ENCODE assay signal across 8 mouse cellular contexts in genomic region chr11:60953803-60954202, GRCm38 (mm10). TPM values are rescaled to one million over a fixed set of nuclear protein-coding genes. Genes with fewer than 3 reads are reported as not detected.
DNase-seq lines count a peak whose midpoint lies in the region; ATAC-seq and TF ChIP-seq lines count a peak whose summit lies in the region.

No protein-coding gene starts in this region.

- TF ChIP-seq CTCF in ES-Bruce4 (IDR thresholded peaks at IDR 0.05; ENCODE audit: low read depth, low read length), result peak; percentile 81
- TF ChIP-seq CTCF in cerebellum, adult 2 months (IDR thresholded peaks at IDR 0.05; ENCODE audit: borderline replicate concordance, insufficient read depth, low read depth, low read length), result peak; percentile 92
- TF ChIP-seq CTCF in forebrain, postnatal 0 days (IDR thresholded peaks at IDR 0.05; ENCODE audit: low read depth), result peak; percentile 84
- TF ChIP-seq CTCF in layer of hippocampus, adult 2 months (conservative IDR thresholded peaks at IDR 0.05), result peak; percentile 91
- TF ChIP-seq CTCF in olfactory bulb, adult 2 months (IDR thresholded peaks at IDR 0.05; ENCODE audit: insufficient read depth, low read depth, low read length), result peak; percentile 93

- no peaks in the 10 kb centered on the region for H3K9me3 ChIP-seq in ES-Bruce4 (replicated peaks; ENCODE audit: control insufficient read depth, insufficient read depth, low read length, poor library complexity, severe bottlenecking)
- H3K9me3 ChIP-seq in forebrain, postnatal 0 days (ENCODE audit: low read length), result no peaks in the 10 kb centered on the region

- ATAC-seq in forebrain, postnatal 0 days, result peak; percentile 98

- no peaks in the 10 kb centered on the region for H3K4me1 ChIP-seq in ES-Bruce4 (ENCODE audit: control insufficient read depth, insufficient read depth, low read length)
- H3K4me1 ChIP-seq in cerebellum, adult 2 months (ENCODE audit: control insufficient read depth, insufficient read depth, low read length), result peaks cover 9% of the 10 kb centered on the region; the same call in 1 of the 2 replicates
- no peaks in the 10 kb centered on the region; the same call in 1 of the 2 replicates for H3K4me1 ChIP-seq in forebrain, postnatal 0 days (ENCODE audit: insufficient read depth)
- H3K4me1 ChIP-seq in olfactory bulb, adult 2 months (ENCODE audit: control insufficient read depth, insufficient read depth, low read length), result peaks cover 4% of the 10 kb centered on the region

- peaks cover 15% of the 10 kb centered on the region for H3K36me3 ChIP-seq in ES-Bruce4 (ENCODE audit: control insufficient read depth, insufficient read depth, low read length, poor library complexity, severe bottlenecking)
- H3K36me3 ChIP-seq in forebrain, postnatal 0 days (ENCODE audit: insufficient read depth), result peaks cover 30% of the 10 kb centered on the region

- no peak for TF ChIP-seq EP300 in ES-Bruce4 (IDR thresholded peaks at IDR 0.05; ENCODE audit: insufficient read depth, low read depth, low read length)

- DNase-seq in cerebellum, adult 2 months, result peak; percentile 92 to 93
- DNase-seq in forebrain, postnatal 0 days, result peak; percentile 91
- DNase-seq in heart, postnatal 36 days, result peak; percentile 79 to 80
- DNase-seq in layer of hippocampus, adult 2 months (ENCODE audit: low spot score in 2 of 2), result peak; percentile 82 to 85
- peak; percentile 86 to 92 for DNase-seq in lung, adult 18-20 months
- peak; percentile 80 for DNase-seq in testis, postnatal 14 days (ENCODE audit: low spot score)

- H3K4me3 ChIP-seq in ES-Bruce4 (ENCODE audit: low read depth, low read length), result no peak overlapping the region
- H3K4me3 ChIP-seq in cerebellum, adult 2 months (replicated peaks; ENCODE audit: insufficient read depth, low read depth, low read length), result no peak overlapping the region
- no peak overlapping the region for H3K4me3 ChIP-seq in forebrain, postnatal 0 days (ENCODE audit: low read depth, low read length)
- H3K4me3 ChIP-seq in layer of hippocampus, adult 2 months, result no peak overlapping the region
- no peak overlapping the region for H3K4me3 ChIP-seq in olfactory bulb, adult 2 months (ENCODE audit: insufficient read depth, low read depth, low read length)

- WGBS in cerebellum, adult 2 months, result 1% methylated on average over 15 of the region's 15 CpGs
- WGBS in forebrain, postnatal 0 days, result 4% methylated on average over 15 of the region's 15 CpGs
- 8% methylated on average over 15 of the region's 15 CpGs for WGBS in olfactory bulb, adult 2 months

- intact Hi-C loops in heart, postnatal 36 days (cut with DNase I), result loop anchor here (1.0 to 5.0 kb wide), 2 partner anchors 93 to 137 kb away; no protein-coding TSS in a partner anchor

- no peak overlapping the region for H3K27ac ChIP-seq in ES-Bruce4 (ENCODE audit: insufficient read depth, low read length)
- H3K27ac ChIP-seq in cerebellum, adult 2 months (ENCODE audit: insufficient read depth, low read length), result no peak overlapping the region
- H3K27ac ChIP-seq in forebrain, postnatal 0 days (ENCODE audit: low read depth, low read length), result no peak overlapping the region
- no peak overlapping the region for H3K27ac ChIP-seq in layer of hippocampus, adult 2 months
- no peak overlapping the region for H3K27ac ChIP-seq in olfactory bulb, adult 2 months (ENCODE audit: insufficient read depth, low read depth, low read length)

- H3K27me3 ChIP-seq in ES-Bruce4 (ENCODE audit: control insufficient read depth, insufficient read depth, low read length, poor library complexity, severe bottlenecking), result no peaks in the 10 kb centered on the region
- no peaks in the 10 kb centered on the region for H3K27me3 ChIP-seq in cerebellum, adult 2 months (ENCODE audit: control insufficient read depth, insufficient read depth, low read length)
- no peaks in the 10 kb centered on the region for H3K27me3 ChIP-seq in forebrain, postnatal 0 days (ENCODE audit: insufficient read depth, low read length)

- 0 out of 2 replicates have a peak overlapping the region, but pooled peaks have one; percentile 0 for H3K4me2 ChIP-seq in forebrain, postnatal 0 days (ENCODE audit: low read depth)

- H3K9ac ChIP-seq in ES-Bruce4 (ENCODE audit: low read depth, poor library complexity, severe bottlenecking), result no peak overlapping the region
- no peak overlapping the region for H3K9ac ChIP-seq in forebrain, postnatal 0 days

- no peak for TF ChIP-seq POLR2A in ES-Bruce4 (IDR thresholded peaks at IDR 0.05; ENCODE audit: insufficient read depth, low read length)
- TF ChIP-seq POLR2A in cerebellum, adult 2 months (IDR thresholded peaks at IDR 0.05; ENCODE audit: borderline replicate concordance, insufficient read depth, low read length), result no peak
- no peak for TF ChIP-seq POLR2A in olfactory bulb, adult 2 months (IDR thresholded peaks at IDR 0.05; ENCODE audit: insufficient read depth, low read depth, low read length)

RNA-seq across cellular contexts. Expression of gene Map2k3, which starts 22.0 kb away (rescaled TPM):
- polyA plus RNA-seq in ES-Bruce4 (2011; ENCODE audit: insufficient read depth, insufficient read length, low read depth, missing spikeins), result 22.5 and 26.1 TPM in 2 replicates
- polyA plus RNA-seq in cerebellum, adult 2 months (2012; rRNA removed), result 15.6 and 18.2 TPM in 2 replicates
- 10.6 and 14.8 TPM in 2 replicates for total RNA-seq in forebrain, postnatal 0 days (2014; rRNA removed)
- 17.6 and 20.5 TPM in 2 replicates for polyA plus RNA-seq in forebrain, postnatal 0 days (2015; fragmentation: Nextera tagmentation; extraction: Ambion mirVana)
- total RNA-seq in heart, postnatal 36 days (2021), result 10 to 100 TPM; 84.2 to 84.5 TPM
- 10 to 100 TPM; 13.1 to 15.2 TPM for total RNA-seq in layer of hippocampus, adult 2 months (2021)
- polyA plus RNA-seq in olfactory bulb, adult 2 months (2012; ENCODE audit: insufficient read depth, insufficient read length, low replicate concordance, missing spikeins), result not detected in 2 replicates

RNA-seq across cellular contexts. Expression of gene Natd1, which starts 39.3 kb away (rescaled TPM):
- polyA plus RNA-seq in ES-Bruce4 (2011; ENCODE audit: insufficient read depth, insufficient read length, low read depth, missing spikeins), result 20.5 and 21.6 TPM in 2 replicates
- polyA plus RNA-seq in cerebellum, adult 2 months (2012; rRNA removed), result 16.6 and 16.7 TPM in 2 replicates
- 19.2 and 29.7 TPM in 2 replicates for total RNA-seq in forebrain, postnatal 0 days (2014; rRNA removed)
- 17.2 and 18.1 TPM in 2 replicates for polyA plus RNA-seq in forebrain, postnatal 0 days (2015; fragmentation: Nextera tagmentation; extraction: Ambion mirVana)
- 10 to 100 TPM; 15.5 to 16.0 TPM for total RNA-seq in heart, postnatal 36 days (2021)
- total RNA-seq in layer of hippocampus, adult 2 months (2021), result 10 to 100 TPM; 10.6 TPM
- not detected in 2 replicates for polyA plus RNA-seq in olfactory bulb, adult 2 months (2012; ENCODE audit: insufficient read depth, insufficient read length, low replicate concordance, missing spikeins)

Comparison
In these comparisons a context has a peak if more than half of its experiments do, and no peak if none do; other contexts are left out.
1. RNA of gene Natd1, which starts 39.3 kb away (polyA plus RNA-seq): 20.5 to 21.6 TPM in ES-Bruce4, 17.2 to 18.1 TPM in forebrain, postnatal 0 days and 16.6 to 16.7 TPM in cerebellum, adult 2 months; not detected in olfactory bulb, adult 2 months; every median in the first group is over 10 times any median in the second.
2. Peak in every context shown above with its lines, with median percentiles within 50 percentile points of each other: CTCF ChIP-seq and DNase-seq.